Mouse (Mus musculus) kidney, embryonic 16.5 days (tissue): ENCODE data around the gene Clec16a. TPM values are rescaled to one million over a fixed set of nuclear protein-coding genes. Genes with fewer than 3 reads are reported as not detected.

Experiments used
- ATAC-seq: fragments of 200-750 bp; cut with Nextera tagmentation; 2 replicates; pipeline ENCODE4 v1.8.0; 2017; ENCODE audit warnings: moderate TSS enrichment; ENCODE audit not compliant: low FRiP score, low TSS enrichment
- H3K27ac ChIP-seq: fragments of 300-500 bp; sonication (generic); 2 replicates; pipeline ENCODE4 v1.5.1; 2014; ENCODE audit warnings: low read length
- H3K27me3 ChIP-seq: fragments of 300-500 bp; sonication (generic); 2 replicates; pipeline ENCODE4 v1.6.1; 2014; ENCODE audit warnings: low read length, control low read depth, mixed read lengths; ENCODE audit not compliant: insufficient read depth
- H3K36me3 ChIP-seq: fragments of 300-500 bp; sonication (generic); 2 replicates; pipeline ENCODE4 v1.6.1; 2014; ENCODE audit warnings: low read length, control low read depth, mixed read lengths; ENCODE audit not compliant: insufficient read depth
- H3K4me1 ChIP-seq: fragments of 300-500 bp; sonication (generic); 2 replicates; pipeline ENCODE4 v1.6.1; 2014; ENCODE audit warnings: low read length, control low read depth, mixed read lengths; ENCODE audit not compliant: insufficient read depth
- H3K4me2 ChIP-seq: fragments of 300-500 bp; sonication (generic); replicated peaks from 2 replicates; pipeline ENCODE4 v1.6.1; 2014; ENCODE audit warnings: low read depth, low read length
- H3K4me3 ChIP-seq: fragments of 300-500 bp; sonication (generic); 2 replicates; pipeline ENCODE4 v1.5.1; 2014; ENCODE audit warnings: mild to moderate bottlenecking, low read length
- H3K9ac ChIP-seq: fragments of 300-500 bp; sonication (generic); replicated peaks from 2 replicates; pipeline ENCODE4 v1.6.1; 2014; ENCODE audit warnings: low read length
- H3K9me3 ChIP-seq: fragments of 300-500 bp; sonication (generic); 2 replicates; pipeline ENCODE4 v1.6.1; 2016; ENCODE audit warnings: low read length, control low read depth
- WGBS: fragments of 180-500 bp; shearing (Covaris S2); extraction: QIAGEN DNeasy Blood & Tissue Kit; methylation state at CpG from one replicate; pipeline ENCODE4 v1.1.7; 2014; 5-methylcytosine and 5-hydroxymethylcytosine counted together
- polyA plus RNA-seq: library from polyadenylated mRNA; unstranded; fragments of >200 nt; fragmentation: Nextera tagmentation; extraction: Ambion mirVana; gene quantifications from 2 replicates; pipeline ENCODE4 v1.2.1, GENCODE M21; 2015

Gene Clec16a
- polyA plus RNA-seq, 1 experiment from 2014 or later, result 32.1 TPM

- no peaks in the 10 kb centered on the region for H3K9me3 ChIP-seq
- H3K9ac ChIP-seq, result no peak overlapping the region
- H3K27ac ChIP-seq, result no peak overlapping the region
- no peaks in the 10 kb centered on the region for H3K4me1 ChIP-seq
- H3K36me3 ChIP-seq, result peaks cover 14% of the 10 kb centered on the region
- no peak overlapping the region for H3K4me2 ChIP-seq
- no peak overlapping the region for H3K4me3 ChIP-seq
- WGBS, result 84% methylated on average over 3 of the region's 3 CpGs
- ATAC-seq, result no peak
- no peaks in the 10 kb centered on the region for H3K27me3 ChIP-seq
Observed at GRCm38 (mm10) chr16:10528382-10528781, 16.8 kb upstream of the Clec16a start.

GRCm38 (mm10) chr16:10530179-10530578 lies 15.0 kb upstream of the Clec16a start:
- WGBS, result 80% methylated on average over 4 of the region's 4 CpGs
- no peaks in the 10 kb centered on the region for H3K4me1 ChIP-seq
- no peaks in the 10 kb centered on the region for H3K27me3 ChIP-seq
- no peak overlapping the region for H3K4me2 ChIP-seq
- no peak for ATAC-seq
- H3K36me3 ChIP-seq, result peaks cover 14% of the 10 kb centered on the region
- no peaks in the 10 kb centered on the region for H3K9me3 ChIP-seq
- H3K9ac ChIP-seq, result no peak overlapping the region
- H3K4me3 ChIP-seq, result no peak overlapping the region
- H3K27ac ChIP-seq, result no peak overlapping the region

GRCm38 (mm10) chr16:10533781-10534180 lies 11.4 kb upstream of the Clec16a start:
- 93% methylated on average over 4 of the region's 4 CpGs for WGBS
- ATAC-seq, result no peak
- H3K27me3 ChIP-seq, result no peaks in the 10 kb centered on the region

DNA sequence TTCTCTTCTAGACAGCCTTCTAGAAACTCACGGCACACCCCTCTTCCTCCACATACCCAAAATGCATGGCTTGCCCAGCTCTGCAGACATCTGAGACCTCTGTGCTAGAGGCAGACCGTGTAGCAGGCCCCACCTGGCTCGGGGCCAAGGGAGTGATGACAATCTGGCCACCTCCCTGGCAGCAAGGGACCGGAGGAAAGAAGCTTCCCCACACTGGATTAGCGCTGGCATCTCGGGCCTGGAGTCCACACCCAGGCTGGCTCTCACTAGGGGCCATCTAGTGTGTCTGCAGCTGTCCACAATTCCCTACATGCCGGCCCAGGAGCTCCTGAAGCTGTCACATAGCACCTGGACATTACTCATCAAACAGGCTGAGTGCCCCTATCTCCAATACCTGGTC lies 10.6 kb upstream of the Clec16a start:
- peaks cover 7% of the 10 kb centered on the region; the same call in 1 of the 2 replicates for H3K4me1 ChIP-seq
- no peak for ATAC-seq
- peaks cover 10% of the 10 kb centered on the region for H3K36me3 ChIP-seq
- no peak overlapping the region for H3K27ac ChIP-seq
- H3K9me3 ChIP-seq, result no peaks in the 10 kb centered on the region
- no peak overlapping the region for H3K4me3 ChIP-seq
- H3K4me2 ChIP-seq, result no peak overlapping the region
- H3K9ac ChIP-seq, result no peak overlapping the region
- no peaks in the 10 kb centered on the region for H3K27me3 ChIP-seq
- WGBS, result 70% methylated on average over 7 of the region's 7 CpGs

More at GRCm38 (mm10) chr16:10533781-10534180, 11.4 kb upstream of the Clec16a start:
- Histone ChIP-seq H3K36me3 (peaks cover 14% of the 10 kb centered on the region), H3K9ac (no peak overlapping the region), H3K27ac (no peak overlapping the region), H3K4me3 (no peak overlapping the region), H3K9me3 (no peaks in the 10 kb centered on the region), H3K4me1 (no peaks in the 10 kb centered on the region), H3K4me2 (no peak overlapping the region)

- Histone ChIP-seq H3K4me1 (peaks cover 24% of the 10 kb centered on the region), H3K9ac (no peak overlapping the region), H3K4me3 (no peak overlapping the region), H3K27me3 (no peaks in the 10 kb centered on the region), H3K36me3 (peaks cover 6% of the 10 kb centered on the region; the same call in 1 of the 2 replicates), H3K4me2 (no peak overlapping the region), H3K9me3 (no peaks in the 10 kb centered on the region), H3K27ac (no peak overlapping the region)
- WGBS, result 74% methylated on average over 5 of the region's 5 CpGs
- no peak for ATAC-seq
Observed at GRCm38 (mm10) chr16:10536323-10536722, 8.8 kb upstream of the Clec16a start.

GRCm38 (mm10) chr16:10536961-10537360 lies 8.2 kb upstream of the Clec16a start:
- Histone ChIP-seq H3K9ac (no peak overlapping the region), H3K4me2 (no peak overlapping the region), H3K9me3 (no peaks in the 10 kb centered on the region), H3K4me1 (peaks cover 30% of the 10 kb centered on the region), H3K27me3 (no peaks in the 10 kb centered on the region), H3K27ac (no peak overlapping the region), H3K36me3 (no peaks in the 10 kb centered on the region), H3K4me3 (no peak overlapping the region)
- ATAC-seq, result no peak
- 86% methylated on average over 3 of the region's 3 CpGs for WGBS

- 68% methylated on average over 16 of the region's 16 CpGs for WGBS
- peak overlapping the region; percentile 51; the same call in 1 of the 2 replicates for H3K27ac ChIP-seq
Observed at GRCm38 (mm10) chr16:10540763-10541597, 4.2 kb upstream of the Clec16a start.

GRCm38 (mm10) chr16:10541598-10541930 lies 3.6 kb upstream of the Clec16a start:
- Histone ChIP-seq H3K4me1 (peaks cover 41% of the 10 kb centered on the region), H3K9me3 (no peaks in the 10 kb centered on the region), H3K4me3 (peak overlapping the region; percentile 83), H3K4me2 (peak overlapping the region; percentile 95), H3K27ac (peak overlapping the region; percentile 51), H3K27me3 (no peaks in the 10 kb centered on the region), H3K9ac (peak overlapping the region; percentile 92), H3K36me3 (no peaks in the 10 kb centered on the region)
- ATAC-seq, result no peak
- 20% methylated on average over 7 of the region's 7 CpGs for WGBS

More at GRCm38 (mm10) chr16:10540763-10541597, 4.2 kb upstream of the Clec16a start:
- Histone ChIP-seq H3K9me3 (no peaks in the 10 kb centered on the region), H3K4me1 (peaks cover 35% of the 10 kb centered on the region), H3K9ac (peak overlapping the region; percentile 92), H3K4me2 (peak overlapping the region; percentile 95), H3K4me3 (peak overlapping the region; percentile 83), H3K27me3 (no peaks in the 10 kb centered on the region), H3K36me3 (no peaks in the 10 kb centered on the region)
- no peak for ATAC-seq

DNA sequence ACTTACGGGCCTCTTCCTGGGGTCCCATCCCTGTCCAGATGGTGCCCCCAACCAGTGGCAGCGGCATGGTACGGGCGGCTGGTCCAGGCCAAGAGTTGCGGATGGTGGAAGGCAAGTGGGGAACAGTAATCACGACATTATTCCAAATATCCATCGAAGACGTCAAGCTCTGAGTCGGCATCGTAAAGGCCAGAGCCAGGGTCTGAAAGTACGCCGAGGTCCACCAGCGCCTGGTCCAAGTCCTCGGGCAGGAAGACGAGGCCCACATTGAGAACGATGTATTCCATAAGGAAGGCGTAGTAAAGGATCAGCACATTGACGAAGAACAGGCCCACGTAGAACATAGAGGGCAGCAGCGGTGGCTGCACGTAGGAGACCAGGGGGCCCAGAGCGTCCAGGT lies 2.9 kb upstream of the Clec16a start:
- Histone ChIP-seq H3K9ac (peak overlapping the region; percentile 92), H3K4me1 (peaks cover 48% of the 10 kb centered on the region), H3K27ac (peak overlapping the region; percentile 82), H3K27me3 (no peaks in the 10 kb centered on the region), H3K9me3 (no peaks in the 10 kb centered on the region), H3K36me3 (no peaks in the 10 kb centered on the region), H3K4me3 (peak overlapping the region; percentile 83), H3K4me2 (peak overlapping the region; percentile 95)
- ATAC-seq, result peak; percentile 16; the same call in 1 of the 2 replicates
- WGBS, result 3% methylated on average over 22 of the region's 22 CpGs

DNA sequence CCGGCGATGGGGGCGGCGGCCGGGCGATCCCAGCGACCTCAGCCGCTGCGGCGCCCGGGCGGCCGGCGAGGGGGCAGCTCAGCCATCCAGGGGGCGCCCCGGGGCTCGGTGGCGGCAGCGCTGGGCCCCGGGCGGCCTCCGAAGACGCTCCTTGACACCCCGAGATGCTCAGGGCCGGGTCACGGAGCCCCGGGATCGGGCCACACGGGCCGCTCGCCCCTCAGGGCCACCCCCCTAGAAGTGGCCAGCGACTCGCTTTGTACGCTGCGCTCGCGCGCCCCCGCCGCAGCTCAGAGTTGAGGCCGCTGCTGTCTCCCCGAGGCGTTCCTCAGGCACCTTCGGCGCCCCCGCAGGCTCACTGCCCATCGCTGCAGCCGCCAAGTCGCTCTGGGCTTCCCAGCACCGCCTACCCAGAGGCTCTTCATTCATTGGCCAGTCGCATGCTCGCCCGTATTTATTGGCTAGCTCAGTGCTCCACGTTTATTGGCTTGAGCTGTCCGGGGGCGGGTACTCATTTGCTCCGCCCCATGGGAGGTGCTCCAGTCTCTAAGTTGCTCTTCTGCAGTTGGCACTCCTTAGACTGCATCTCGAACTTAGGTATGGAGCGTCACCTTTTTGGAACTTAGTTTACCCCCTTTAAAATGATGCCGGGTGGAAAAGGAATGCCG lies 2.3 kb upstream of the Clec16a start, which contains the start of gene Dexi:
Gene Dexi (minus strand): TSS at position 357 of the 668 bp plus-strand sequence.
- peak; percentile 96 for ATAC-seq
- Histone ChIP-seq H3K9ac (peak within 1 kb of the TSS; percentile 92), H3K27ac (peak within 1 kb of the TSS; percentile 82), H3K4me3 (peak within 1 kb of the TSS; percentile 83), H3K9me3 (no peaks in the 10 kb centered on the region), H3K4me2 (peak within 1 kb of the TSS; percentile 95), H3K36me3 (no peaks in the 10 kb centered on the region), H3K27me3 (no peaks in the 10 kb centered on the region), H3K4me1 (peaks cover 53% of the 10 kb centered on the region)
- under 1% methylated on average over 54 of the region's 61 CpGs for WGBS
